Mouse (Mus musculus) ovary, postnatal 36 days (tissue): Measurements from ENCODE around the gene Hilpda.
A peak's percentile ranks its signal among the peaks of the same experiment; 100 is the strongest.

Experiments
- DNase-seq: peaks from one replicate; pipeline ENCODE4 v3.0.0; 2022; ENCODE audit warnings: low spot score, mixed read lengths

Gene Hilpda

DNA sequence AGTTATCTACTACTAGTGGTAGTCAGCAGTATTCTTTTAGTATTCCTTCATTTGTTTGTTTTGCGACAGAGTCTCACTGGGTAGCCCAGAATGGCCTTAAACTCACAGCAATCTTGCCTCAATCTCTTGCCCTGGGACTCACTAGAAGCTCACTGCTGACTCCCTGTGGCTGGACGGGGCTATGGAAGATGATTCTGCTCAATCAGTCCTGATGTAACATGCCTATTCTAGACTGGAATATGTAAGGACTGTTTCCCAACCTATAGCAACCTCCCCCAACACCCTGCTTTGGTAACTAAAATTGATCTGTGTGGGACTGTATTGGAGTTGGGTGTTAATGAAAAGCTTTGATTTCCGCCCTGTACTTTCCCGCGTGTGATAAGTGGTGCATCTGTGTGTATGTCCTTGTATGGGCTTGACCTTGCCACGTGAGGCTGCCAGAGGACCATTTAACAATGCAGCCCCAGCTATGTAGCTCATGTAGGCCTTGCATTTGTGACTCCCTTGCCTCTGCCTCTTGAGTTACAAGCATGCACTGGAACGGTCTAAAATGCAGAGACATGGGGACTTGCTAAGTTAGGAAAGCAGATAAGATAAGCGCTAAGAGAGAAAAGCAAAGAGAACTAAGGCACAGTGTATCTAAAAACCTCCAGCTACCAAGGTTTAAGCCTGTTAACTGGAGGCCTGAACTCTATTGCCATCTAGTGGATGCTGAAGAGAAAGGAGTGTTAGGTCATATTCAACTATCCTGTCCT lies 6.4 kb downstream of the Hilpda start:
- DNase-seq, result peak; percentile 66

DNA sequence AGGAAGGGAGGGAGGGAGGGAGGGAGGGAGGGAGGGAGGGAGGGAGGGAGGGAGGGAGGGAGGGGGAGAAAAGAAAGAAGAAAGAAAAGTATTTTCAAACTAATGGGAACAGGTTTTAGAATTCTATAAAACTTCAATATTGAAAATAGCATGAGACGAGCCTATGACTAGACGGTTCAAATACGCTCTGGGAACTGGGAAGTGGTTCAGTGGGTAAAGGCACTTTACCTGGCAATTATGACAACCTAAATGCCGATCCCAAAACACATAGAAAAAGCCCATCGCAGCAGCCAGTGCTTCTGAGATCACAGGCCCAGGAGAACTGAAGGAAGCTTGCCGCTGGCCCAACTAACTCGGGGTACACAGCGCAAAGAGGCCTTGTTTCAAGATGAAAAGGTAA lies 7.0 kb downstream of the Hilpda start, which contains the start of gene Fam71f2:
TSS of gene Fam71f2 (plus strand) at position 301 of the 400 bp plus-strand sequence.
- DNase-seq, result no peak

- no peak for DNase-seq
Measured at GRCm38 (mm10) chr6:29280671-29281070, 8.4 kb downstream of the Hilpda start.

DNA sequence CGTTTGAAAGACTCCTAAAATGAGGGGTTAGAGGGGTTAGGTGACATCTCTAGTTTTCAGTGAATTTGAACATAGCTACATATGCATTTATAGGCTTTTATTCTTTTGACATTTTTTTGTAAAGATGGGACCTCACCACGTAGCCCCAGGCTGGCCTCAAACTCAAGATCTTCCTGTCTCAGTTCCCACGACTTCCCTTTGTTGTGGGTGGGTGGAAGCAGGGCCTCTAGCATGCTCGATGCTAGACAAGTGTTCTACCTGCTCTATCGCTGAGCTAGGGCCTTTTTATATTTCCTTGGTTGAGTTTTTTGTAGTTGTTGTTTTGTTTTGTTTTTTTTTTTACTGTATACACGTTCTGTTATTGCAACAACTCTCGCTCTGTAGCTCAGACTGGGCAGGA lies 14.6 kb downstream of the Hilpda start:
- DNase-seq, result no peak

DNA sequence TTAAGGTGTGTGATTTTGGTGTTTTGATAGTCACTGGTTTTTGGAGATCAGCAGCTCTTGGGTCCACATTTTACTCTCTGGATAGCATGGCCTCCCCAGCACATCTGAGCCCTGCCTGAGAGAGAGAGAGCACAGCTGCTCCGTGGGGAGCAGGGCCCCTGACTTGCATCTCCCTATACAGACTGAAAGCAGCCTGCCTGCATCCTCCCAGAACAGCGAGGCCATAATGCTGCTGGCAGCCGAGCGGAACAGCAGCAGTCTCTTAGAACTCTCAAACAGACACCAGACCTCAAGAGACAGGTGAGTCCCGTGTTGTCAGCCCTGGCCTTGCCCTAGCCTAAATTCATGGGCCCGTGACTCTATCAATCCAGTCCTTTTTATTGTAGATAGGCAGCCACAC lies 15.2 kb downstream of the Hilpda start:
- DNase-seq, result no peak

DNA sequence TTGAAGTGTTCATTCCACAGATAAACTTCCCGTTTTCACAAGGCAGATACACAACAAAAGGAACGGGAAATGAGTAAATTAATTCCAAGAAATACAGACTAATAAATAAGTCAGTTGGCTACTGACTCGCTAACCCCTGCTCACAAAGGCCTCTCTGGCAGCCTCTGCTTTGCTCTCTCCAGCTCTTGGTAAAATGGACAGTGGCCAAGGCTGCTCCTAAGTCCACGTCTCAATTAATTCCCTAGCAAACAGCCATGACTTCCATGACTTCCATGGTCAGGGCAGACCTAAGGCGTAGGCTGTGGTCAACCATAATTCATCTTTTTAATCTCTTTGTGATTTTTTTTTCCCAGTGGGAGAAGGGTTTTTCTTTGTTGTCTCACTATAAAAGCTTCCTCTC lies 15.7 kb downstream of the Hilpda start:
- no peak for DNase-seq

DNA sequence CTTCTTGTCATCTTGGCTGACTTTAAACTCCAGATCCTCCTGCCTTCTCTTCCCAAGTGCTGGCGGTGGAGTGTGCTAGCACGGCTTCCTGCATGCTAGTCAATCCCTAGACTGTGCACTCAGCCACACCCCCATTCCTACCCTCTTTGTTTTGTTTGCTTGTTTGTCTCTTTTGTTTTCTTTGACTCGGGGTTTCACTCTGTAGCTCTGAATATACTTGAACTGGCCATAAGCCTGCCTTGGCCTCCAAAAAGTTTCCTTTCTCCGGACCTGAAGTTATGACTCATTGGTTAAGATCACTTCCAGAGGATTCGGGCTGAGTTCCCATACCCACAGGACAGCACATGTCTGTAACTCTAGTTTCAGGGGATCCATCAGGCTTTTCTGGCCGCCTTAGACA lies 16.4 kb downstream of the Hilpda start:
- DNase-seq, result no peak

- no peak for DNase-seq
Measured at GRCm38 (mm10) chr6:29299112-29299511, 26.8 kb downstream of the Hilpda start.

DNA sequence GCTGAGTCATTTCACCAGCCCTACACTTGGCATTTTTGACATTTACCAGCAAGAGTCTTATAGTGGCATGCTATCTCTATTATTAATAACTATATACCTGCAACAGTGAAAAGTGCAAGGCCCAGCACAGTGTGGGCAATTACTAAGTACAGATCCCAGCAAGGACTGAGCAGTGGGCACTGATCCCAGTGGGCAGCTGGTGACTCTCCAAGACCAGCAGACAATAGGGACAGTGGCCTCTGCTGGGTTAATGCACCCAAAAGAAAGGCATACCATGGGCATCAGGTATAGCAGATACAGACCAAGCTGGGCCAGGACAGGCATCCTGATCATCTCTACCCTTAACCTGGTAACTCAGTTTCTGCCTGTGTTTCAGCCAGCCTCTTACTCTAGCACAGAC lies 31.0 kb downstream of the Hilpda start:
- no peak for DNase-seq

DNA sequence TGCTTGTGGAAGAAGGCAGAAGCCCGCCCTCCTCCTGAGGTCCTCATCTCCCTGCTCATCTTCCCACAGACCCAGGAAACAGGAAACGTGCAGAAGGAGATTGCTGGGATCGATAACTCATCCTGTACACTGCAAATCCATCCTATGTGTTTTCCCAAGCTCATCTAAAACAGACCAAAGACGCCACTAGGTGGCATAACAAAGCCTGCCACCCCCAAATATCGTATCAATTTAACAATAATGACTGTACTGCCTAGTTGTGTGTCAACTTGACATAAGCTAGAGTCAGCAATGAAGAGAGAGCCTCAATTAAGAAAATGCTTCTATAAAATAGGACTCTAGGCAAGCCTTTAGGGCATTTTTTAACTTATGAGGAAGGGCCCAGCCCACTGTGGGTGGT lies 31.4 kb downstream of the Hilpda start:
- no peak for DNase-seq

DNA sequence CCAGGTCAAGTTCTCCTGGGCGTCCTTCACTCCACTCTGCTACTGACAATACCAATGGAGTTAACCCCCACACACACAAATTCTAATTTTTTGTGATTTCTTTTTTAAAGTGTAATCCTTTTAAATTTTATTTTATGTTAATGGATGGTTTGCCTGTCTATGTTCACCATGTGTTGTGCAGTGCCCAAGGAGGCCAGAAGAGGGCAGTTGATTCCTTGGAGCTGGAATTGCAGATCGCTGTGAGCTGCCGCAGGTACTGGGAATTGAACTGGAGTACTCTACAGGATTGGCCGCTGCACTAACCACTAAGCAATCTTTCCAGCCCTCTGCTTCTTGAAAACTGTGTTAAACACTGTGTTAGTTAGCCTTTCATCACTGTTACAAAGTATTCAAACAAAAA lies 33.2 kb downstream of the Hilpda start:
- DNase-seq, result no peak

GRCm38 (mm10) chr6:29308846-29309605 lies 36.7 kb downstream of the Hilpda start:
- no peak for DNase-seq

GRCm38 (mm10) chr6:29313690-29314202 lies 41.5 kb downstream of the Hilpda start:
- no peak for DNase-seq

- DNase-seq, result no peak
Measured at GRCm38 (mm10) chr6:29317286-29317685, 45.0 kb downstream of the Hilpda start.

GRCm38 (mm10) chr6:29317941-29318340 lies 45.7 kb downstream of the Hilpda start:
- no peak for DNase-seq

- DNase-seq, result no peak
Measured at GRCm38 (mm10) chr6:29318879-29319278, 46.6 kb downstream of the Hilpda start, which contains the start of gene Fam71f1. Gene Fam71f1, plus strand, starts transcription at chr6:29319140.

GRCm38 (mm10) chr6:29321586-29321985 lies 49.3 kb downstream of the Hilpda start:
- DNase-seq, result no peak

DNA sequence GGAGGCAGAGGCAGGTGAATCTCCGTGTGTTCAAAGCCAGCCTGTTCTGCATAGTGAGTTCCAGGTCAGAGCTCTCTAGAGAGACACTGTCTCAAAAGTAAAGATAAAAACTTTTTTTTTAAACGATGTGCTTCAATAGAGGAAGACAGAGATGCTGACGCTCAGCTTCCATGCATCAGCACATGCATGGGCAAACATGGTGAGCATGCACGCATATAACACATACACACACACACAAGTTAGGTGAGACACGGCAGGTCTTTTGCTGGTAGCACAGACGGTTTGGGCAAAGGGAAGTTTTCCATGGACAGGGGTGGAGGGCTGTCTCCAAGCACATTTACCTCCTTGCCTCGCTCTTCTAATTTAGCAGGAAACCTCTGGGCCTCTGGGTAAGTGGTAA lies 49.9 kb downstream of the Hilpda start:
- DNase-seq, result no peak

GRCm38 (mm10) chr6:29322735-29323134 lies 50.4 kb downstream of the Hilpda start:
- DNase-seq, result no peak
